Mouse (Mus musculus): ENCODE data around the gene Hapln2.

Hapln2 gene

GRCm38 (mm10) chr3:87981894-87982835 lies 45.2 kb downstream of the Hapln2 start:
- CTCF ChIA-PET = interaction anchor here (1.1 kb wide), 2 partner anchors 12 to 262 kb away, joined by 3 to 4 read pairs; partner anchors contain the start of gene Nes

- CTCF ChIA-PET = interaction anchor here (1.1 kb wide), 2 partner anchors 11 to 262 kb away, joined by 3 to 4 read pairs; partner anchors contain the start of gene Nes
Measured at GRCm38 (mm10) chr3:87981214-87981760, 46.1 kb downstream of the Hapln2 start.

- CTCF ChIA-PET = interaction anchor here (1.1 kb wide), 1 partner anchor 10 kb away, joined by 3 read pairs; the partner anchor contains the start of gene Nes
Measured at GRCm38 (mm10) chr3:87980728-87981127, 46.7 kb downstream of the Hapln2 start.

GRCm38 (mm10) chr3:87980085-87980484 lies 47.3 kb downstream of the Hapln2 start:
- CTCF ChIA-PET = no interaction called here

GRCm38 (mm10) chr3:87979493-87979892 lies 47.9 kb downstream of the Hapln2 start:
- CTCF ChIA-PET = no interaction called here

GRCm38 (mm10) chr3:87974381-87974987 lies 52.9 kb downstream of the Hapln2 start:
- CTCF ChIA-PET = no interaction called here

GRCm38 (mm10) chr3:87973593-87974380 lies 53.6 kb downstream of the Hapln2 start:
- CTCF ChIA-PET = no interaction called here

- CTCF ChIA-PET = no interaction called here
Measured at GRCm38 (mm10) chr3:87972776-87973175, 54.6 kb downstream of the Hapln2 start.

- CTCF ChIA-PET = no interaction called here
Measured at GRCm38 (mm10) chr3:87972203-87972664, 55.1 kb downstream of the Hapln2 start.
